Mouse (Mus musculus): ENCODE data around the gene Atxn2. TPM values are rescaled to one million over a fixed set of nuclear protein-coding genes. Genes with fewer than 3 reads are reported as not detected.
"Not testable (repeated sequence)": the region's sequence is repeated elsewhere in the genome, so short reads cannot be mapped to it uniquely, and the experiment has no call there.

The Atxn2 gene
- polyA plus RNA-seq, 1 experiment from 2014 or later, result 53.2 TPM

- Histone ChIP-seq H3K4me2 (peak within 1 kb of the TSS; percentile 90), H3K9ac (peak within 1 kb of the TSS; percentile 83), H3K9me3 (no peaks in the 10 kb centered on the region), H3K36me3 (no peaks in the 10 kb centered on the region), H3K27me3 (peaks cover 40% of the 10 kb centered on the region), H3K4me1 (peaks cover 53% of the 10 kb centered on the region), H3K4me3 (peak within 1 kb of the TSS; percentile 82), H3K27ac (peak within 1 kb of the TSS; percentile 71)
- no peak; the same call in 1 of the 2 replicates for ATAC-seq (ENCODE audit: insufficient number of reproducible peaks, insufficient read depth, low FRiP score, low TSS enrichment, low read depth)
- under 1% methylated on average over 35 of the region's 35 CpGs for WGBS
These were observed 126.6 kb downstream of the Atxn2 start, which contains the start of gene Sh2b3 for GRCm38 (mm10) chr5:121837441-121838340. Sh2b3 (minus strand) TSS chr5:121837646.

- H3K27ac ChIP-seq, result peak overlapping the region; percentile 71
- peaks cover 50% of the 10 kb centered on the region for H3K4me1 ChIP-seq
- ATAC-seq (ENCODE audit: insufficient number of reproducible peaks, insufficient read depth, low FRiP score, low TSS enrichment, low read depth), result no peak
- no peaks in the 10 kb centered on the region for H3K36me3 ChIP-seq
- WGBS, result under 1% methylated on average over 46 of the region's 46 CpGs
- H3K9ac ChIP-seq, result peak overlapping the region; percentile 69
- no peaks in the 10 kb centered on the region for H3K9me3 ChIP-seq
- H3K4me2 ChIP-seq, result peak overlapping the region; percentile 90
- H3K4me3 ChIP-seq, result peak overlapping the region; percentile 82
- H3K27me3 ChIP-seq, result peaks cover 47% of the 10 kb centered on the region
These were observed 127.4 kb downstream of the Atxn2 start for GRCm38 (mm10) chr5:121838341-121839127.

GRCm38 (mm10) chr5:121839128-121839473, 128.0 kb downstream of the Atxn2 start:
- no peak for ATAC-seq (ENCODE audit: insufficient number of reproducible peaks, insufficient read depth, low FRiP score, low TSS enrichment, low read depth)
- no peaks in the 10 kb centered on the region for H3K9me3 ChIP-seq
- peak overlapping the region; percentile 71 for H3K27ac ChIP-seq
- H3K36me3 ChIP-seq, result no peaks in the 10 kb centered on the region
- H3K4me1 ChIP-seq, result peaks cover 47% of the 10 kb centered on the region
- peak overlapping the region; percentile 69; the same call in 1 of the 2 replicates for H3K9ac ChIP-seq
- peak overlapping the region; percentile 90 for H3K4me2 ChIP-seq
- peaks cover 53% of the 10 kb centered on the region for H3K27me3 ChIP-seq
- 24% methylated on average over 7 of the region's 7 CpGs for WGBS
- peak overlapping the region; percentile 82 for H3K4me3 ChIP-seq

GRCm38 (mm10) chr5:121841516-121841915, 130.4 kb downstream of the Atxn2 start:
- H3K27ac ChIP-seq, result no peak overlapping the region
- no peak overlapping the region for H3K4me2 ChIP-seq
- no peak overlapping the region for H3K4me3 ChIP-seq
- H3K9me3 ChIP-seq, result no peaks in the 10 kb centered on the region
- 93% methylated on average over 9 of the region's 9 CpGs for WGBS
- H3K9ac ChIP-seq, result no peak overlapping the region
- peaks cover 68% of the 10 kb centered on the region for H3K27me3 ChIP-seq
- no peak for ATAC-seq (ENCODE audit: insufficient number of reproducible peaks, insufficient read depth, low FRiP score, low TSS enrichment, low read depth)
- H3K36me3 ChIP-seq, result no peaks in the 10 kb centered on the region
- H3K4me1 ChIP-seq, result peaks cover 28% of the 10 kb centered on the region

GRCm38 (mm10) chr5:121841973-121842372, 130.8 kb downstream of the Atxn2 start:
- peak overlapping the region; percentile 54 for H3K4me3 ChIP-seq
- no peaks in the 10 kb centered on the region for H3K36me3 ChIP-seq
- 44% methylated on average over 10 of the region's 10 CpGs for WGBS
- H3K4me1 ChIP-seq, result peaks cover 28% of the 10 kb centered on the region
- H3K9ac ChIP-seq, result no peak overlapping the region
- H3K27ac ChIP-seq, result no peak overlapping the region
- H3K27me3 ChIP-seq, result peaks cover 67% of the 10 kb centered on the region
- no peak for ATAC-seq (ENCODE audit: insufficient number of reproducible peaks, insufficient read depth, low FRiP score, low TSS enrichment, low read depth)
- H3K4me2 ChIP-seq, result peak overlapping the region; percentile 81; the same call in 1 of the 2 replicates
- no peaks in the 10 kb centered on the region for H3K9me3 ChIP-seq

GRCm38 (mm10) chr5:121842665-121843118, 131.6 kb downstream of the Atxn2 start:
- peaks cover 23% of the 10 kb centered on the region for H3K4me1 ChIP-seq
- no peaks in the 10 kb centered on the region for H3K9me3 ChIP-seq
- under 1% methylated on average over 33 of the region's 33 CpGs for WGBS
- H3K27ac ChIP-seq, result no peak overlapping the region
- H3K4me2 ChIP-seq, result peak overlapping the region; percentile 81
- no peaks in the 10 kb centered on the region for H3K36me3 ChIP-seq
- H3K9ac ChIP-seq, result peak overlapping the region; percentile 73
- 0 out of 2 replicates have a peak, but pooled peaks have one; percentile 33 for ATAC-seq (ENCODE audit: insufficient number of reproducible peaks, insufficient read depth, low FRiP score, low TSS enrichment, low read depth)
- peaks cover 60% of the 10 kb centered on the region for H3K27me3 ChIP-seq
- H3K4me3 ChIP-seq, result peak overlapping the region; percentile 54

GRCm38 (mm10) chr5:121843138-121843905, 132.2 kb downstream of the Atxn2 start:
- H3K27me3 ChIP-seq, result peaks cover 54% of the 10 kb centered on the region
- ATAC-seq (ENCODE audit: insufficient number of reproducible peaks, insufficient read depth, low FRiP score, low TSS enrichment, low read depth), result no peak
- no peaks in the 10 kb centered on the region for H3K9me3 ChIP-seq
- H3K4me2 ChIP-seq, result peak overlapping the region; percentile 81
- H3K36me3 ChIP-seq, result no peaks in the 10 kb centered on the region
- no peak overlapping the region for H3K27ac ChIP-seq
- peaks cover 23% of the 10 kb centered on the region for H3K4me1 ChIP-seq
- peak overlapping the region; percentile 73; the same call in 1 of the 2 replicates for H3K9ac ChIP-seq
- 12% methylated on average over 17 of the region's 17 CpGs for WGBS
- H3K4me3 ChIP-seq, result peak overlapping the region; percentile 54

GRCm38 (mm10) chr5:121845361-121845760, 134.2 kb downstream of the Atxn2 start:
- Histone ChIP-seq H3K36me3 (no peaks in the 10 kb centered on the region), H3K27ac (no peak overlapping the region), H3K9ac (no peak overlapping the region; the same call in 1 of the 2 replicates), H3K27me3 (peaks cover 40% of the 10 kb centered on the region), H3K4me1 (peaks cover 24% of the 10 kb centered on the region), H3K9me3 (no peaks in the 10 kb centered on the region), H3K4me2 (no peak overlapping the region), H3K4me3 (no peak overlapping the region)
- no peak for ATAC-seq (ENCODE audit: insufficient number of reproducible peaks, insufficient read depth, low FRiP score, low TSS enrichment, low read depth)
- WGBS, result 32% methylated on average over 4 of the region's 4 CpGs

GRCm38 (mm10) chr5:121846322-121846721, 135.2 kb downstream of the Atxn2 start:
- no peaks in the 10 kb centered on the region for H3K9me3 ChIP-seq
- H3K36me3 ChIP-seq, result peaks cover 6% of the 10 kb centered on the region
- H3K9ac ChIP-seq, result no peak overlapping the region
- 76% methylated on average over 11 of the region's 11 CpGs for WGBS
- no peak overlapping the region for H3K4me2 ChIP-seq
- H3K27me3 ChIP-seq, result peaks cover 40% of the 10 kb centered on the region
- H3K27ac ChIP-seq, result no peak overlapping the region
- H3K4me3 ChIP-seq, result no peak overlapping the region
- ATAC-seq (ENCODE audit: insufficient number of reproducible peaks, insufficient read depth, low FRiP score, low TSS enrichment, low read depth), result no peak
- peaks cover 34% of the 10 kb centered on the region for H3K4me1 ChIP-seq

GRCm38 (mm10) chr5:121847269-121847668, 136.1 kb downstream of the Atxn2 start:
- Histone ChIP-seq H3K4me1 (peaks cover 37% of the 10 kb centered on the region), H3K27me3 (peaks cover 31% of the 10 kb centered on the region), H3K36me3 (peaks cover 15% of the 10 kb centered on the region)
- not testable (repeated sequence) for ATAC-seq (ENCODE audit: insufficient number of reproducible peaks, insufficient read depth, low FRiP score, low TSS enrichment, low read depth); H3K27ac ChIP-seq; H3K9me3 ChIP-seq; H3K4me2 ChIP-seq; H3K9ac ChIP-seq; H3K4me3 ChIP-seq
- WGBS, result 79% methylated on average over 3 of the region's 3 CpGs

Measured in embryonic facial prominence, embryonic 13.5 days (tissue).